Mouse (Mus musculus) forebrain, embryonic 11.5 days (tissue): ENCODE data around the gene Rplp0. TPM values are rescaled to one million over a fixed set of nuclear protein-coding genes. Genes with fewer than 3 reads are reported as not detected.
A peak's percentile ranks its signal among the peaks of the same experiment; 100 is the strongest.
"Not testable (repeated sequence)": the region's sequence is repeated elsewhere in the genome, so short reads cannot be mapped to it uniquely, and the experiment has no call there.

Experiments
- ATAC-seq: fragments of 200-750 bp; cut with Nextera tagmentation; replicated peaks from 2 replicates; pipeline ENCODE4 v1.8.0; 2017; ENCODE audit warnings: moderate TSS enrichment; ENCODE audit not compliant: low FRiP score
- DNase-seq: peaks from one replicate; pipeline ENCODE4 v3.0.0-alpha.2; 2017; ENCODE audit warnings: low spot score
- H3K27ac ChIP-seq: fragments of 300-500 bp; sonication (generic); 2 replicates; pipeline ENCODE4 v1.5.1; 2014; ENCODE audit warnings: low read depth, low read length
- H3K27me3 ChIP-seq: fragments of 300-500 bp; sonication (generic); 2 replicates; pipeline ENCODE4 v1.6.1; 2014; ENCODE audit warnings: mild to moderate bottlenecking, low read length, mixed read lengths; ENCODE audit not compliant: control insufficient read depth, insufficient read depth
- H3K36me3 ChIP-seq: fragments of 300-500 bp; sonication (generic); 2 replicates; pipeline ENCODE4 v1.6.1; 2014; ENCODE audit warnings: mild to moderate bottlenecking, low read length, moderate library complexity, mixed read lengths; ENCODE audit not compliant: control insufficient read depth, insufficient read depth
- H3K4me1 ChIP-seq: fragments of 300-500 bp; sonication (generic); replicated peaks from 2 replicates; pipeline ENCODE4 v1.6.1; 2014; ENCODE audit warnings: low read length, mixed read lengths; ENCODE audit not compliant: control insufficient read depth, insufficient read depth
- H3K4me2 ChIP-seq: fragments of 300-500 bp; sonication (generic); 2 replicates; pipeline ENCODE4 v1.6.1; 2014; ENCODE audit warnings: low read depth, mild to moderate bottlenecking, low read length, moderate library complexity, mixed read lengths; ENCODE audit not compliant: severe bottlenecking
- H3K4me3 ChIP-seq: fragments of 300-500 bp; sonication (generic); 2 replicates; pipeline ENCODE4 v1.5.1; 2014; ENCODE audit warnings: low read depth, low read length
- H3K9ac ChIP-seq: fragments of 300-500 bp; sonication (generic); 2 replicates; pipeline ENCODE4 v1.6.1; 2014; ENCODE audit warnings: low read length
- H3K9me3 ChIP-seq: fragments of 300-500 bp; sonication (generic); 2 replicates; pipeline ENCODE4 v1.6.1; 2016; ENCODE audit warnings: low read length, mixed read lengths; ENCODE audit not compliant: control insufficient read depth
- WGBS: fragments of 180-500 bp; shearing (Covaris S2); extraction: QIAGEN DNeasy Blood & Tissue Kit; methylation state at CpG from one replicate; pipeline ENCODE4 v1.1.7; 2014; 5-methylcytosine and 5-hydroxymethylcytosine counted together
- polyA plus RNA-seq: library from polyadenylated mRNA; unstranded; fragments of >200 nt; fragmentation: Nextera tagmentation; extraction: Ambion mirVana; gene quantifications from 2 replicates; pipeline ENCODE4 v1.2.1, GENCODE M21; 2014

Rplp0 gene
- polyA plus RNA-seq, 1 experiment from 2014 or later = 1,156 TPM

DNA sequence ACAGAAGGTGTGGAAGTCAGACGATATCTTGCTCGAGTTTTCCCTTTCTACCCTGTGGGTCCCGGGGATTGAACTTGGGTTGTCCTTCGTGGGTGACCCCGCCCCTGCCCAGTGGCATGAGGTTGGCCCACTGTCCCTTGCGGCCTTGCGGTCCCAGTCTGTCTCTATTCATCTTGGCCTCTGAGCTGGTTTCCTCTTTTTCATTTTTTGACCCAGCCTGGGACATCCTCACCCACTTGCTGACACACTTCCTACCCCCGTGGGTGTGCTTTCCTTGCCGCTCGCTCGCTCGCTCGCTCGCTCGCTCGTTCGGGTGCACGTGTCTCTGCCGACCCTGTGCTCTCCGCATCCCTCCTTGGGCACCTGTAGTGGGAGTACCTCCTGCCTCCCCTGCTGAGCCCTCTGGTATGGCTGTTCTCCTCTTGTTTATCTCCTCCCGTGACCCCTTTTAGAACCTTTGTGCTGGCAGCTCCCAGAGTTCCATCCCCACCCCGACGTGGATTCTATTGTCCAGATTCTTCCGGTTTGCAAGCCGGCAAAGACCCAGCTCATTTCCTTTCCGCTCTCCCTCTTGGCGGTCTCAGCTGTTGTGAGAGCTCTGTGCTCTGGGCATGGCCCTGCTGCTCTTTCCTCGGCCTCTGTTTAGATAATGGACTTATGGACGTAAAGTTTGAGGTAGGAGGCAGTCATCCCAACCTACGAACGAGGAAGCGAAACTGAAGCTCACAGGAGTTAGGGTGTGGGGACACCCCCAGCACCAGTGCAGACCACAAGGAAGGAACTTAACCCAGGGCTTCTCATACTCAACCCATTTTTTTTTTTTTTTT lies 43.0 kb upstream of the Rplp0 start:
- Histone ChIP-seq H3K9me3 (no peaks in the 10 kb centered on the region), H3K9ac (no peak overlapping the region), H3K27ac (no peak overlapping the region), H3K4me2 (no peak overlapping the region), H3K36me3 (no peaks in the 10 kb centered on the region), H3K27me3 (no peaks in the 10 kb centered on the region), H3K4me3 (no peak overlapping the region), H3K4me1 (no peaks in the 10 kb centered on the region; the same call in 1 of the 2 replicates)
- DNase-seq (no peak), ATAC-seq (no peak)
- WGBS = 81% methylated on average over 32 of the region's 32 CpGs

DNA sequence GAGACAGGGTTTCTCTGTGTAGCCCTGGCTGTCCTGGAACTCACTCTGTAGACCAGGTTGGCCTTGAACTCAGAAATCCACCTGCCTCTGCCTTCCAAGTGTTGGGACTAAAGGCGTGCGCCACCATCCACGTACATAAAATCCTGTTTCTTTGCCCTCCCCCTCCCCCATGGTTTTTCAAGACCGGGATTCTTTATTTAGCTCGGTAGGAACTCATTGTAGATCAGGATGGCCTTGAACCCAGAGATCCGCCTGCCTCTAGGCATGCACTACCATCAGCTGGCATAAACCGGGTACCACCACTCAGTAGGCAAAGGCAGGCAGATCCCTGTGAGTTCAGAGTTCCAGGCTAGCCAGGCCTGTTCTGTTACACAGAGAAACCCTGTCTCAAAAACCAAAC lies 42.4 kb upstream of the Rplp0 start:
- Histone ChIP-seq H3K27ac (no peak overlapping the region), H3K4me2 (no peak overlapping the region), H3K9me3 (no peaks in the 10 kb centered on the region), H3K36me3 (no peaks in the 10 kb centered on the region), H3K4me1 (no peaks in the 10 kb centered on the region; the same call in 1 of the 2 replicates), H3K9ac (no peak overlapping the region), H3K27me3 (no peaks in the 10 kb centered on the region), H3K4me3 (no peak overlapping the region)
- ATAC-seq (no peak), DNase-seq (no peak)
- WGBS = 87% methylated on average over 7 of the region's 7 CpGs

DNA sequence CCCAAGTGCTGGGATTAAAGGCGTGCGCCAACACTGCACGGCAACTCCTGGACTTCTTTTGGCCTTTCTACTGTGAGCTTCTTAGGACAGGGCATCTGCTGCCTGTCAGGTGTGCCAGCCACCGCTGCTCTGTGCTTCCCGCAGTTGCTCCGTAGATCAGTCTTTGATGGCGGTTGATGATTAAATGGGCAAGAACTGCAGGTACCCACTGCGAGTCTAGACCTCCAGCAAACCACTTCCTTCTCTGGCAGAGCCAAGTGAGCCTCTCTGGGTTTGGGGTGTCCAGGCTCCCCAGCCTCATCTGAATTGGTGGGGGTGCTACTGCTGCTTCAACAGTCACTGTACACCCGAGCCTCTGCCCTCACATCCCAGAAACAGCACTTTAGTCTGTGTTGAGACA lies 41.8 kb upstream of the Rplp0 start:
- Histone ChIP-seq H3K4me1 (no peaks in the 10 kb centered on the region; the same call in 1 of the 2 replicates), H3K9me3 (no peaks in the 10 kb centered on the region), H3K4me3 (no peak overlapping the region), H3K9ac (no peak overlapping the region), H3K27me3 (no peaks in the 10 kb centered on the region), H3K4me2 (no peak overlapping the region), H3K27ac (no peak overlapping the region), H3K36me3 (no peaks in the 10 kb centered on the region)
- WGBS = 95% methylated on average over 9 of the region's 9 CpGs
- no peak for DNase-seq
- ATAC-seq = no peak

DNA sequence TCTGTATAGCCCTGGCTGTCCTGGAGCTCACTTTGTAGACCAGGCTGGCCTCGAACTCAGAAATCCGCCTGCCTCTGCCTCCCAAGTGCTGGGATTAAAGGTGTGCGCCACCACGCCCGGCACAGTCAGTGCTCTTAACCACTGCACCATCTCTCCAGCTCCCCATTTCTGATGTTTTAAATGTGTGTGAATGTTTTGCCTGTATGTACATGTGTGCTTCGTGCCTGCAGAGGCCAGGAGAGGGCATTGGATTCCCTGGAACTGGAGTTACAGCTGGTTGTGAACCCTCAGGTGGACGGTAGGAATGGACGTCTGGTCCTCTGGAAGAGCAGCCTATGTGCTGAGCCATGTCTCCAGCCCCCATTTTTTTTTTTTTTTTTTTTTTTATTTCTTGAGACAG lies 41.1 kb upstream of the Rplp0 start:
- H3K4me3 ChIP-seq, H3K36me3 ChIP-seq, H3K9ac ChIP-seq, ATAC-seq, H3K4me1 ChIP-seq, H3K4me2 ChIP-seq, H3K9me3 ChIP-seq, DNase-seq, H3K27me3 ChIP-seq, H3K27ac ChIP-seq: not testable (repeated sequence)
- WGBS = 97% methylated on average over 6 of the region's 8 CpGs

DNA sequence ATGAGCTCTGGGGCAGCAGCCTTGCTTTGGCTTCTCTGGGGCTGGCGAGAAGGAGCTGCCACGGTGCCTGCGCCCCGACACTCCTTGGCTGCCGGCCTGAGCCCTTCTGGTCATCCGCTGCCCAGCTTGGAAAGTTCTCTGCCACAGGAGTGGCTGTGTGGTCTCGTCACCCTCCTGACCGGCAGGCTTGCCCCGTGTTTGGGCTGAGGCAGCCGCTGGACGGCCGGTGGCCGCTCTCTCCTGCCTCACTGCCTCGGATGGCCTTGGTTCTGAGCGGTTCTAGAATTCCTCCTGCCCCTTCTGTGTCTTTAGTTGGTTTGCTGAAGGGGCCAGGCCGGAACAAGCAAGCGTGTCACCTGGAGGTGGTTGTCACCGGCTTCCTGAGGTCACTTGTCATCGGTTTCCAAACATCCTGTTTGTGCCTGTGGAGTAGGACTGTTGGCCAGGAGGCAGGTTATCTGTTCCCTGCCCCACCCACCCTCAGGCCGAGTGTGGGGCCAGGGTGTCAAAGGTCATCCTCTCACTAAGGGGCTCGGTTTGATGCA lies 38.9 kb upstream of the Rplp0 start:
- H3K4me2 ChIP-seq = no peak overlapping the region

DNA sequence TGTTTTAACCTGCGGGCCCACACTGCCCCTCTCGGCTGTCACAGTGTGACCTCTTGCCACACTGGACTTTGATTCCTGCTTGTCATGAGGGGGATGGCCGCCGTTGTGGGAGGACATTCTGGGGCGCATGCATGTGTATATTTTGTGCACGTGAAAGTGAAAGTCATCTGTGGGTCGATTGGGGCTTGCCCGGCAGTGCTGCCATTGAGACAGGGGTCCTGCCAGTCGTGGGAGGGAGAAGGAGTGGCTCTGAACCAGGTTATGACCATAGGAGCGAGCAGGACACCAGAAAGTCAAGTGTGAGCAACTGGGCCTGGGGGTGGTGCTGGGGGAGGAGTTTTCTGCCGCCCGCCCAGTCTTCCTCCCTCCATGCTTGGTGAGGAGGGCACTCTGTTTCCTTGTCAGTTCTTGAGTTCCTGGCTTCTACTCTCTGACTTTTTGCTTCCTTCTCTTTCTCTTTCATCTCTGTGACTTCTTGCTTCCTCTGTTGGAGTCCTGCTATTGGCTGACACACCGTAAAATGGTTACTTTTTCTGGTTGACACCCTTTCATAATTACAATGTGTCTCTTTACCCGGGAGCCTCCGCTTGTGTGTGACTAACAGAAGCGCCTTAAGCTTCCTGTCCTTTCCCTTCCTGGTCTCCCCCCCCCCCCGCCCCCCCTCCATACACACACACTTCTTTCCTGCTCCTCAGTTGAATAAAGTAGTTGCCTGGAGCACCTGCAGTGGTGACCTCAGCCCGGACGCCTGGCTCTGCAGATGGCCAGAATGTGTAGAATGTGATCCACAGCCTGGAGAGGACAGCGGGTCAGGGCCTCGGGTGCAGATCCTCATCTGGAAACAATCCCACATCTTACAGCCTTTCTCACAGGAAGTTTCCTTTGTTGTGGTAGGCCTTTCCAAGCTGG lies 37.5 kb upstream of the Rplp0 start:
- Histone ChIP-seq H3K36me3 (no peaks in the 10 kb centered on the region), H3K4me3 (no peak overlapping the region), H3K9me3 (no peaks in the 10 kb centered on the region), H3K4me2 (no peak overlapping the region), H3K27ac (no peak overlapping the region), H3K27me3 (no peaks in the 10 kb centered on the region), H3K4me1 (peaks cover 12% of the 10 kb centered on the region), H3K9ac (no peak overlapping the region)
- 74% methylated on average over 21 of the region's 21 CpGs for WGBS
- DNase-seq (no peak), ATAC-seq (no peak)

More for the DNA sequence above, 38.9 kb upstream of the Rplp0 start:
- H3K27ac ChIP-seq = 0 out of 2 replicates have a peak overlapping the region, but pooled peaks have one; percentile 12
- no peak for DNase-seq
- peaks cover 12% of the 10 kb centered on the region for H3K4me1 ChIP-seq
- H3K9me3 ChIP-seq = no peaks in the 10 kb centered on the region
- no peak for ATAC-seq
- no peaks in the 10 kb centered on the region for H3K36me3 ChIP-seq
- WGBS = 80% methylated on average over 21 of the region's 21 CpGs
- no peak overlapping the region for H3K4me3 ChIP-seq
- H3K9ac ChIP-seq = no peak overlapping the region
- no peaks in the 10 kb centered on the region for H3K27me3 ChIP-seq

DNA sequence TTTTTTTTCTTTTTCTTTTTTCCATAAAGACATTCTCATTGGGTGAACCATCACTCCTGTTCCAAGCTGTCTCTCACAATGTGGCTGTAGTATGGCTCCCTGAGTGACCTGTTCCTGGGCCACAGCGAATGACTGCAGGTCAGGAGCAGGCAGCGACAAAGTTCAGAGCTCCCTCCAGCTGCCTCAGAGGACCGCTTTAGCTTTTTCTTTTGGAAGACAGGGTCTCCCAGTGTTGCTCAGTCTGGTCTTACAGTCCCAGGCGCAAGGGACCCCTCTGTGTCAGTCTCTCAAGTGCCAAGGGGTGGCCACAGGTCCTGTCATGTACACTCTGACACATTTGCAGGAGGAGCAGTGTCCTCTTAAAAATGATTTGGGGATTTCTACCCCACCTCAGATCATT lies 36.7 kb upstream of the Rplp0 start:
- Histone ChIP-seq H3K27ac (peak overlapping the region; percentile 1; the same call in 1 of the 2 replicates), H3K36me3 (no peaks in the 10 kb centered on the region), H3K27me3 (no peaks in the 10 kb centered on the region), H3K4me1 (peaks cover 12% of the 10 kb centered on the region), H3K9ac (no peak overlapping the region), H3K9me3 (no peaks in the 10 kb centered on the region), H3K4me3 (no peak overlapping the region), H3K4me2 (no peak overlapping the region)
- no peak for ATAC-seq
- 81% methylated on average over 4 of the region's 4 CpGs for WGBS
- no peak for DNase-seq

DNA sequence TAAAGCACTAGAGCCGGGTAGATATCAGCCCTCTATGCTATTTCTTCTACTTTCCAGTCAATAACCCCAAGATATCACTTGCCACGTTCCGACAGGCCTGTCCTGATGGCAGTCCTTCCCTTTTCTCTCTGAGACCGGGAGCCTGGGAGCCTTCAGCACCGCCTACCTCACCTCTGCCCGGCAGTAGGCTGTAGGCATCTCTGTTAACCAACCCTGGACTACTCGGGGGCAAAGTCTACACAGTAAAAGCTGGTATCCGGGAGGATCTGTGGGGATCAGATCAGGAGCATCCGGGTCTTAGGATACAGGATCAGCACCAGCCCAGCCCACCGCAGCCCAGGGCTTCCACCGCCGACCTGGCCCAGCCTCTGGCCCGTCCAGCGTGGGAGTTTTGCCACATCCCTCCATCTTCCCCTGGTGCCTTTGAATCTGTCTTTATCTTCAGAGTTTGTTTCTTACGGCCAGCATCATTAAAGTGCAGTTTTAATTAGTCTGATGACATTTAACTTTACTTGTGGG lies 36.2 kb upstream of the Rplp0 start:
- Histone ChIP-seq H3K27me3 (no peaks in the 10 kb centered on the region), H3K4me3 (no peak overlapping the region), H3K4me1 (peaks cover 12% of the 10 kb centered on the region), H3K36me3 (no peaks in the 10 kb centered on the region), H3K9ac (no peak overlapping the region), H3K4me2 (no peak overlapping the region), H3K27ac (peak overlapping the region; percentile 1; the same call in 1 of the 2 replicates), H3K9me3 (no peaks in the 10 kb centered on the region)
- WGBS = 80% methylated on average over 15 of the region's 15 CpGs
- DNase-seq (no peak), ATAC-seq (no peak)
